Mouse (Mus musculus) kidney, postnatal 0 days (tissue): ENCODE data around the gene Sgsh. TPM values are rescaled to one million over a fixed set of nuclear protein-coding genes. Genes with fewer than 3 reads are reported as not detected.
"Not testable (repeated sequence)": the region's sequence is repeated elsewhere in the genome, so short reads cannot be mapped to it uniquely, and the experiment has no call there.

Source experiments
- ATAC-seq: fragments of 200-750 bp; cut with Nextera tagmentation; replicated peaks from 2 replicates; pipeline ENCODE4 v1.8.0; 2017; ENCODE audit warnings: low read depth, moderate number of reproducible peaks, moderate TSS enrichment, moderate library complexity; ENCODE audit not compliant: low FRiP score
- DNase-seq: peaks from one replicate; pipeline ENCODE4 v3.0.0-alpha.2; 2016; ENCODE audit warnings: low spot score
- H3K27ac ChIP-seq: fragments of 300-500 bp; sonication (generic); 2 replicates; pipeline ENCODE4 v1.5.1; 2014; ENCODE audit warnings: mild to moderate bottlenecking
- H3K27me3 ChIP-seq: fragments of 300-500 bp; sonication (generic); 2 replicates; pipeline ENCODE4 v1.6.1; 2014; ENCODE audit warnings: low read length, mixed read lengths; ENCODE audit not compliant: insufficient read depth
- H3K36me3 ChIP-seq: fragments of 300-500 bp; sonication (generic); 2 replicates; pipeline ENCODE4 v1.6.1; 2014; ENCODE audit warnings: low read length, mixed read lengths; ENCODE audit not compliant: insufficient read depth
- H3K4me1 ChIP-seq: fragments of 300-500 bp; sonication (generic); replicated peaks from 2 replicates; pipeline ENCODE4 v1.6.1; 2014; ENCODE audit warnings: antibody characterized with exemption, low read length, mixed read lengths; ENCODE audit not compliant: insufficient read depth
- H3K4me2 ChIP-seq: fragments of 300-500 bp; sonication (generic); 2 replicates; pipeline ENCODE4 v1.6.1; 2014; ENCODE audit warnings: mild to moderate bottlenecking, low read length, moderate library complexity, mixed read lengths
- H3K4me3 ChIP-seq: fragments of 300-500 bp; sonication (generic); replicated peaks from 2 replicates; pipeline ENCODE4 v1.5.1; 2014; ENCODE audit warnings: low read depth, low read length
- H3K9ac ChIP-seq: fragments of 300-500 bp; sonication (generic); 2 replicates; pipeline ENCODE4 v1.6.1; 2014; ENCODE audit warnings: low read depth, low read length
- H3K9me3 ChIP-seq: fragments of 300-500 bp; sonication (generic); replicated peaks from 2 replicates; pipeline ENCODE4 v1.6.1; 2016; ENCODE audit warnings: low read length, inconsistent platforms, mixed read lengths
- CTCF ChIP-seq: IDR thresholded peaks from 2 replicates; pipeline ENCODE4 v1.5.1; 2016; ENCODE audit warnings: antibody characterized with exemption, low read depth, mild to moderate bottlenecking, moderate library complexity
- WGBS: fragments of 180-500 bp; shearing (Covaris S2); extraction: QIAGEN DNeasy Blood & Tissue Kit; methylation state at CpG from one replicate; pipeline ENCODE4 v1.1.7; 2014; 5-methylcytosine and 5-hydroxymethylcytosine counted together
- polyA plus RNA-seq: library from polyadenylated mRNA; unstranded; fragments of >200 nt; fragmentation: Nextera tagmentation; extraction: Ambion mirVana; gene quantifications from 2 replicates; pipeline ENCODE4 v1.2.1, GENCODE M21; 2015

Sgsh gene
- polyA plus RNA-seq, 1 experiment from 2014 or later: 10.1 TPM

- Histone ChIP-seq H3K9me3 (no peaks in the 10 kb centered on the region), H3K36me3 (no peaks in the 10 kb centered on the region), H3K27ac (peak overlapping the region; percentile 94), H3K4me2 (peak overlapping the region; percentile 96), H3K4me3 (peak overlapping the region; percentile 70), H3K27me3 (no peaks in the 10 kb centered on the region), H3K9ac (peak overlapping the region; percentile 76), H3K4me1 (peaks cover 12% of the 10 kb centered on the region)
- no peak for TF ChIP-seq CTCF
- 2% methylated on average over 53 of the region's 53 CpGs for WGBS
- ATAC-seq (peak; percentile 53), DNase-seq (peak; percentile 77)
Observed at GRCm38 (mm10) chr11:119390271-119391231, 35.2 kb upstream of the Sgsh start.

- Histone ChIP-seq H3K4me1 (peaks cover 12% of the 10 kb centered on the region), H3K4me3 (peak overlapping the region; percentile 70), H3K9me3 (no peaks in the 10 kb centered on the region), H3K4me2 (peak overlapping the region; percentile 96), H3K27ac (peak overlapping the region; percentile 94), H3K36me3 (no peaks in the 10 kb centered on the region), H3K9ac (peak overlapping the region; percentile 76), H3K27me3 (no peaks in the 10 kb centered on the region)
- DNase-seq (peak; percentile 86), ATAC-seq (peak; percentile 67)
- under 1% methylated on average over 35 of the region's 35 CpGs for WGBS
- peak; percentile 63 for TF ChIP-seq CTCF
Observed at GRCm38 (mm10) chr11:119389851-119390270, 34.5 kb upstream of the Sgsh start.

- H3K27ac ChIP-seq, H3K9ac ChIP-seq, DNase-seq, H3K4me2 ChIP-seq, H3K9me3 ChIP-seq, H3K4me3 ChIP-seq, H3K4me1 ChIP-seq, ATAC-seq, H3K27me3 ChIP-seq, H3K36me3 ChIP-seq: not testable (repeated sequence)
- 16% methylated on average over 3 of the region's 3 CpGs for WGBS
Observed at GRCm38 (mm10) chr11:119387273-119387672, 31.9 kb upstream of the Sgsh start.

GRCm38 (mm10) chr11:119386306-119386705, 31.0 kb upstream of the Sgsh start:
- no peak for DNase-seq
- WGBS: 94% methylated on average over 5 of the region's 5 CpGs
- no peak overlapping the region for H3K4me3 ChIP-seq
- no peak for TF ChIP-seq CTCF
- no peak overlapping the region for H3K27ac ChIP-seq
- no peak overlapping the region for H3K4me2 ChIP-seq
- no peaks in the 10 kb centered on the region for H3K4me1 ChIP-seq
- no peaks in the 10 kb centered on the region for H3K27me3 ChIP-seq
- no peak overlapping the region for H3K9ac ChIP-seq
- no peaks in the 10 kb centered on the region for H3K9me3 ChIP-seq
- H3K36me3 ChIP-seq: no peaks in the 10 kb centered on the region
- ATAC-seq: no peak

GRCm38 (mm10) chr11:119384904-119385303, 29.6 kb upstream of the Sgsh start:
- no peak for ATAC-seq
- Histone ChIP-seq H3K4me3 (no peak overlapping the region), H3K36me3 (0 out of 2 replicates have a peak, but pooled peaks cover 4% of the 10 kb centered on the region), H3K27ac (no peak overlapping the region), H3K27me3 (no peaks in the 10 kb centered on the region), H3K4me2 (no peak overlapping the region), H3K9me3 (no peaks in the 10 kb centered on the region), H3K4me1 (no peaks in the 10 kb centered on the region), H3K9ac (no peak overlapping the region)
- DNase-seq: no peak
- no peak for TF ChIP-seq CTCF
- 75% methylated on average over 4 of the region's 4 CpGs for WGBS

GRCm38 (mm10) chr11:119382338-119382850, 27.1 kb upstream of the Sgsh start:
- Histone ChIP-seq H3K9me3 (no peaks in the 10 kb centered on the region), H3K36me3 (0 out of 2 replicates have a peak, but pooled peaks cover 7% of the 10 kb centered on the region), H3K4me1 (no peaks in the 10 kb centered on the region), H3K9ac (no peak overlapping the region), H3K4me2 (no peak overlapping the region), H3K27ac (no peak overlapping the region), H3K27me3 (no peaks in the 10 kb centered on the region), H3K4me3 (no peak overlapping the region)
- DNase-seq: no peak
- 83% methylated on average over 6 of the region's 6 CpGs for WGBS
- ATAC-seq: no peak
- TF ChIP-seq CTCF: no peak
